Mouse (Mus musculus): Measurements from ENCODE around the gene Hdac10.

GRCm38 (mm10) chr15:89106073-89106472 is 22.4 kb downstream of the Hdac10 start:
- TF ChIP-seq EP300 (IDR thresholded peaks at IDR 0.05; ENCODE audit: low read depth): no peak
- TF ChIP-seq CTCF (IDR thresholded peaks at IDR 0.05; ENCODE audit: low read depth): no peak

Data from liver, embryonic 14.5 days (tissue).